Mouse (Mus musculus): ENCODE results near the gene Slc6a1. TPM values are rescaled to one million over a fixed set of nuclear protein-coding genes. Genes with fewer than 3 reads are reported as not detected.

The Slc6a1 gene
- polyA plus RNA-seq, 1 experiment from 2014 or later: 5.1 TPM

Other genes starting within 250 kb of the Slc6a1 start
- gene Atp2b2, start 240.0 kb upstream of the Slc6a1 start, polyA plus RNA-seq (2016; fragmentation: Nextera tagmentation; extraction: Ambion mirVana): 1.1 and 1.4 TPM in 2 replicates
- gene Slc6a11, start 151.4 kb upstream of the Slc6a1 start, polyA plus RNA-seq (2016; fragmentation: Nextera tagmentation; extraction: Ambion mirVana): 0.60 and 0.72 TPM in 2 replicates
- 0.17 and 0.21 TPM in 2 replicates for gene Hrh1, start 115.3 kb downstream of the Slc6a1 start, polyA plus RNA-seq (2016; fragmentation: Nextera tagmentation; extraction: Ambion mirVana)

All from forebrain, embryonic 10.5 days (tissue).